Mouse (Mus musculus): ENCODE results near the gene Tle3.

GRCm38 (mm10) chr9:61360727-61361631, 11.2 kb upstream of the Tle3 start:
- TF ChIP-seq ZC3H11A (IDR thresholded peaks at IDR 0.05; ENCODE audit: borderline replicate concordance, low read depth, low read length) (no peak), ZNF384 (IDR thresholded peaks at IDR 0.05; ENCODE audit: low read depth, low read length) (peak; percentile 98), CHD2 (IDR thresholded peaks at IDR 0.05; ENCODE audit: low read depth, low read length) (peak; percentile 57; the same call in 1 of the 2 replicates), HCFC1 (IDR thresholded peaks at IDR 0.05; ENCODE audit: borderline replicate concordance, insufficient read depth, low read length) (no peak)

Measured in ES-E14 (cell line).